Mouse (Mus musculus) olfactory bulb, adult 2 months (tissue): ENCODE results near the gene Vmn1r91.
"Not testable (repeated sequence)": the region's sequence is repeated elsewhere in the genome, so short reads cannot be mapped to it uniquely, and the experiment has no call there.

Source experiments
- CTCF ChIP-seq: fragments of 200-500 bp; IDR thresholded peaks from 2 replicates; pipeline ENCODE4 v1.5.1; 2012; ENCODE audit warnings: low read depth, mild to moderate bottlenecking, low read length, moderate library complexity; ENCODE audit not compliant: insufficient read depth
- POLR2A ChIP-seq: fragments of 200-500 bp; IDR thresholded peaks from 2 replicates; pipeline ENCODE4 v1.6.1; 2012; ENCODE audit warnings: mild to moderate bottlenecking, low read depth, low read length, moderate library complexity; ENCODE audit not compliant: insufficient read depth

DNA sequence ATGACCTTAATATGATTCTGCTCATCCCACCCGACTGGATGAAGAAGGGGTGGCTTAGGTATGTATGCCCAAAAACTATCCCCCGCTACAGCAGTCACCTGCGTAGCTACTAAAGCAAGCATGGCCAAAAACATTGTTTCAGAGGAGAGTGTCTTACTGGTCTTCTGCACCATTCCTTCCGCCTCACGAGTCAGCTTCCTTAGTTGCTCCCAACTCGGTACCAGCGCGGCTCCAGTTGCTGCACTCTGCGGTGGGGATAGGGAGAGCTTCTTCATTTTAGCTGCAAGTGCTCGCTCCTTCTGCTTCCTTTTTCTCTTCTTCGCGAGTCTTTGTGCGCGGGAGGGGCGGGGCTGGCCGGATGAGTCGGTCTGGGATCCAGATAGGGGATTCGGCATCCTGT lies 21.4 kb upstream of the Vmn1r91 start:
- not testable (repeated sequence) for TF ChIP-seq CTCF, POLR2A
